Mouse (Mus musculus): ENCODE data around the gene Suclg2.

Suclg2 gene

GRCm38 (mm10) chr6:95563355-95564009 is 155.1 kb downstream of the Suclg2 start:
- no peak for DNase-seq (ENCODE audit: low spot score in 2 of 2)

- no peak for DNase-seq (ENCODE audit: low spot score in 2 of 2)
These were observed 162.3 kb downstream of the Suclg2 start for GRCm38 (mm10) chr6:95556320-95556719.

GRCm38 (mm10) chr6:95552339-95552950 is 166.2 kb downstream of the Suclg2 start:
- DNase-seq (ENCODE audit: low spot score in 2 of 2) = no peak

- no peak for DNase-seq (ENCODE audit: low spot score in 2 of 2)
These were observed 167.6 kb downstream of the Suclg2 start for GRCm38 (mm10) chr6:95551000-95551399.

GRCm38 (mm10) chr6:95546189-95546832 is 172.3 kb downstream of the Suclg2 start:
- no peak for DNase-seq (ENCODE audit: low spot score in 2 of 2)

- DNase-seq (ENCODE audit: low spot score in 2 of 2) = no peak
These were observed 172.9 kb downstream of the Suclg2 start for GRCm38 (mm10) chr6:95545714-95546113.

- DNase-seq (ENCODE audit: low spot score in 2 of 2) = no peak
These were observed 173.3 kb downstream of the Suclg2 start for GRCm38 (mm10) chr6:95545296-95545695.

- DNase-seq (ENCODE audit: low spot score in 2 of 2) = no peak
These were observed 183.4 kb downstream of the Suclg2 start for GRCm38 (mm10) chr6:95535191-95535590.

- no peak for DNase-seq (ENCODE audit: low spot score in 2 of 2)
These were observed 198.8 kb downstream of the Suclg2 start for GRCm38 (mm10) chr6:95519846-95520245.

- no peak for DNase-seq (ENCODE audit: low spot score in 2 of 2)
These were observed 200.2 kb downstream of the Suclg2 start for GRCm38 (mm10) chr6:95518406-95518805.

- no peak for DNase-seq (ENCODE audit: low spot score in 2 of 2)
These were observed 202.9 kb downstream of the Suclg2 start for GRCm38 (mm10) chr6:95515721-95516120.

GRCm38 (mm10) chr6:95514726-95515125 is 203.9 kb downstream of the Suclg2 start:
- no peak for DNase-seq (ENCODE audit: low spot score in 2 of 2)

GRCm38 (mm10) chr6:95511689-95512088 is 206.9 kb downstream of the Suclg2 start:
- no peak for DNase-seq (ENCODE audit: low spot score in 2 of 2)

GRCm38 (mm10) chr6:95500771-95501170 is 217.8 kb downstream of the Suclg2 start:
- DNase-seq (ENCODE audit: low spot score in 2 of 2) = peak in 1 of 2 experiments; percentile 15

- DNase-seq (ENCODE audit: low spot score in 2 of 2) = no peak
These were observed 219.0 kb downstream of the Suclg2 start for GRCm38 (mm10) chr6:95499639-95500038.

GRCm38 (mm10) chr6:95492216-95492956 is 226.2 kb downstream of the Suclg2 start:
- DNase-seq (ENCODE audit: low spot score in 2 of 2) = no peak

- DNase-seq (ENCODE audit: low spot score in 2 of 2) = no peak
These were observed 227.6 kb downstream of the Suclg2 start for GRCm38 (mm10) chr6:95491043-95491442.

GRCm38 (mm10) chr6:95485791-95486190 is 232.8 kb downstream of the Suclg2 start:
- DNase-seq (ENCODE audit: low spot score in 2 of 2) = no peak

GRCm38 (mm10) chr6:95484183-95484818 is 234.3 kb downstream of the Suclg2 start:
- no peak for DNase-seq (ENCODE audit: low spot score in 2 of 2)

GRCm38 (mm10) chr6:95483686-95484085 is 234.9 kb downstream of the Suclg2 start:
- DNase-seq (ENCODE audit: low spot score in 2 of 2) = no peak

- peak in 1 of 2 experiments; percentile 36 for DNase-seq (ENCODE audit: low spot score in 2 of 2)
These were observed 235.5 kb downstream of the Suclg2 start for GRCm38 (mm10) chr6:95483127-95483526.

- no peak for DNase-seq (ENCODE audit: low spot score in 2 of 2)
These were observed 238.8 kb downstream of the Suclg2 start for GRCm38 (mm10) chr6:95479801-95480200.
